Mouse (Mus musculus) lung, embryonic 14.5 days (tissue): ENCODE measurements at regions not wholly inside any gene's neighbourhood (a gene's known extent, or its start where the extent isn't known, plus 50 kb on each side); places are given as distances from the start of the nearest gene placed in this dataset.

Source experiments
- ATAC-seq: fragments of 200-750 bp; cut with Nextera tagmentation; 2 replicates; pipeline ENCODE4 v1.8.0; 2017; ENCODE audit warnings: mild to moderate bottlenecking, moderate TSS enrichment, moderate library complexity; ENCODE audit not compliant: insufficient read depth
- DNase-seq: peaks from one replicate; pipeline ENCODE4 v3.0.0-alpha.2; 2015
- H3K27ac ChIP-seq: fragments of 300-500 bp; sonication (generic); 2 replicates; pipeline ENCODE4 v1.5.1; 2014; ENCODE audit warnings: low read depth, mild to moderate bottlenecking, moderate library complexity
- H3K27me3 ChIP-seq: fragments of 300-500 bp; sonication (generic); 2 replicates; pipeline ENCODE4 v1.6.1; 2014; ENCODE audit warnings: low read length, control low read depth; ENCODE audit not compliant: insufficient read depth
- H3K36me3 ChIP-seq: fragments of 300-500 bp; sonication (generic); 2 replicates; pipeline ENCODE4 v1.6.1; 2014; ENCODE audit warnings: control low read depth; ENCODE audit not compliant: insufficient read depth
- H3K4me1 ChIP-seq: fragments of 300-500 bp; sonication (generic); 2 replicates; pipeline ENCODE4 v1.6.1; 2014; ENCODE audit warnings: antibody characterized with exemption, control low read depth; ENCODE audit not compliant: insufficient read depth
- H3K4me2 ChIP-seq: fragments of 300-500 bp; sonication (generic); 2 replicates; pipeline ENCODE4 v1.6.1; 2014; ENCODE audit warnings: mild to moderate bottlenecking
- H3K4me3 ChIP-seq: fragments of 300-500 bp; sonication (generic); 2 replicates; pipeline ENCODE4 v1.5.1; 2014; ENCODE audit warnings: low read depth, low read length
- H3K9ac ChIP-seq: fragments of 300-500 bp; sonication (generic); 2 replicates; pipeline ENCODE4 v1.6.1; 2014
- H3K9me3 ChIP-seq: fragments of 300-500 bp; sonication (generic); 2 replicates; pipeline ENCODE4 v1.6.1; 2016; ENCODE audit warnings: low read depth, low read length, control low read depth
- CTCF ChIP-seq: IDR thresholded peaks from 2 replicates; pipeline ENCODE4 v1.5.1; 2016; ENCODE audit warnings: antibody characterized with exemption, low read depth
- WGBS: fragments of 180-500 bp; shearing (Covaris S2); extraction: QIAGEN DNeasy Blood & Tissue Kit; methylation state at CpG from one replicate; pipeline ENCODE4 v1.1.7; 2014; 5-methylcytosine and 5-hydroxymethylcytosine counted together

DNA sequence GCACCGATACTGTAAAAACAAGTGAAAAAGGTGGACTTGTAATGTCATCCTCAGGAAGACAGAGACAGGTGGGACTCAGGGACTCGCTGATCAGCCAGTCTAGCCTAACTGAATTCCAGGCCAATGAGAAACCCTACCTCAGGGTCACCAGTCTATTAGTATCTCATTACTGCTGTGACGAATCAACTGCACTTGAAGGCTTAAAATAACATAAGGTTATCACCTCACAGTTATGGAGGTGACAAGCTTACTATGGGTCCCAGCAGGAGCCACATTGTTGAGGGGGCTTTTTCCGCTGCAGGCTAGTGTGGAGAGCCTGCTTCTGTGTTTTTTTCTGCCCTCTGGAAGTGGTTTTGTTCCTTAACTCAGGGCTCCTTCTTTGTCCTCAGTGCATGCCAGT is 72.2 kb upstream of the Abca1 start:
- no peak overlapping the region for H3K27ac ChIP-seq
- WGBS = 63% methylated on average over 4 of the region's 4 CpGs
- no peaks in the 10 kb centered on the region for H3K36me3 ChIP-seq
- DNase-seq (no peak), ATAC-seq (no peak)
- H3K9ac ChIP-seq = no peak overlapping the region
- TF ChIP-seq CTCF = no peak
- no peaks in the 10 kb centered on the region for H3K9me3 ChIP-seq
- H3K4me2 ChIP-seq = no peak overlapping the region
- no peak overlapping the region for H3K4me3 ChIP-seq
- H3K4me1 ChIP-seq = no peaks in the 10 kb centered on the region
- H3K27me3 ChIP-seq = no peaks in the 10 kb centered on the region

DNA sequence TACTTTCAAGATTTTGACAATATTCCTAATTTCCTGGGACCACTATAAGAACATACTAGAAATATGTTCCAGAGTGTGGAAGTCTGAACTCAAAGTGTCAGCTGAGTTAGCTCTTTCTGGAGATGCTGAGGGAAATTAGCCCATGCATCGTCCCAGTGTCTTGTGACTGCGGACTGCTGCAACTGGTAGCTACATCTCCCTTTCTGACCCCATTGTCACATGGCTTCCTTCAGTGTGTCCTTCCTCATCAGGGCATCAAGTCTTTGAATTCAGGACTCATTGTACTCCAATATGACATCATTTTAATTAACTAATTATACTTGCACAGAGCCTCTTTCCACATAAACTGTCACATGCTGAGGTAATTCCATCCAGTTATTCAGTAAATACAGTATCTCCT is 71.4 kb upstream of the Abca1 start:
- TF ChIP-seq CTCF = no peak
- Histone ChIP-seq H3K27ac (no peak overlapping the region), H3K4me3 (no peak overlapping the region), H3K4me1 (no peaks in the 10 kb centered on the region), H3K9me3 (no peaks in the 10 kb centered on the region), H3K9ac (no peak overlapping the region), H3K36me3 (no peaks in the 10 kb centered on the region), H3K27me3 (no peaks in the 10 kb centered on the region), H3K4me2 (no peak overlapping the region)
- WGBS = 82% methylated on average over 2 of the region's 2 CpGs
- ATAC-seq (no peak), DNase-seq (no peak)

DNA sequence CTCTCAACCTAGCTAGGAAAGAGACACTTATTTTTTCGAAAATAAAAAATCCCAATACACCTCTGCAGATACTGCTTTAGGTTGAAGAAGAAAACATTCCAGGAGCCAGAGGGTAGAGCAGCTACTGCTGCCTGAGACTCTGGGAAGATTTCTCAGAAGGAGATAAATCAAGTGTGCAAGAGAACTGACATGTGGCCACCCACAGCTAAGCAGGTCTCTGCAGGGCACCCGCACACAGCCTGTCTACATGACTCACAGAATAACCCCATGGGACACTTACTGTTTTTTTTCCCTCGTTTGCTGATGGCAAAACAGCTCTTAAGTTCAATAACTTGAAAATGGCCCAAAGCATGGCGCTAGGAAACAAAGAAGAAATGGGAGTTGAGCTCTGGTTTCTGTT is 68.7 kb upstream of the Abca1 start:
- Histone ChIP-seq H3K27ac (no peak overlapping the region), H3K36me3 (no peaks in the 10 kb centered on the region), H3K9ac (no peak overlapping the region), H3K27me3 (no peaks in the 10 kb centered on the region), H3K9me3 (no peaks in the 10 kb centered on the region), H3K4me3 (no peak overlapping the region), H3K4me2 (no peak overlapping the region), H3K4me1 (no peaks in the 10 kb centered on the region)
- no peak for DNase-seq
- no peak for TF ChIP-seq CTCF
- ATAC-seq = no peak
- 47% methylated on average over 4 of the region's 4 CpGs for WGBS

DNA sequence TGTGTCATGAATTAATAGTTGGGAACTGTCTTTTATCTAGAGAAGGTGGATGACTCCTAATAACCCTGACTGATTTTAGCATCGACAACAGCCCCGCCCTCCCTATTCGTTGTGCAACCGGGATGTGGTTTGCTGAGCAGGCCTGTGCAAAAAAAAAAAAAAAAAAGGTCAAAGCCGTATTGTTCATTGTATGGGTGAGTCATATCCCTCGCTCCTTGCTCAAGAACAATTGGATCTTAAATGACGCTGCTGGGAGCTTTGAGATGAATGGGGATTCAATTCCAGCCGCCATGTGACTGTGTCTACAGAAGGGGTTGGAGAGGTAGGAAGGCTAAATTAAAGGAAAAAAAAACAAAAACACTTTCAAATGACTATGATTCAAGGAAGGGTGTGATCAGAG is 68.1 kb upstream of the Abca1 start:
- Histone ChIP-seq H3K36me3 (no peaks in the 10 kb centered on the region), H3K9ac (no peak overlapping the region), H3K9me3 (no peaks in the 10 kb centered on the region), H3K4me1 (no peaks in the 10 kb centered on the region), H3K27me3 (no peaks in the 10 kb centered on the region), H3K4me3 (no peak overlapping the region), H3K27ac (no peak overlapping the region), H3K4me2 (no peak overlapping the region)
- WGBS = 67% methylated on average over 8 of the region's 8 CpGs
- DNase-seq (peak; percentile 45), ATAC-seq (no peak)
- no peak for TF ChIP-seq CTCF

DNA sequence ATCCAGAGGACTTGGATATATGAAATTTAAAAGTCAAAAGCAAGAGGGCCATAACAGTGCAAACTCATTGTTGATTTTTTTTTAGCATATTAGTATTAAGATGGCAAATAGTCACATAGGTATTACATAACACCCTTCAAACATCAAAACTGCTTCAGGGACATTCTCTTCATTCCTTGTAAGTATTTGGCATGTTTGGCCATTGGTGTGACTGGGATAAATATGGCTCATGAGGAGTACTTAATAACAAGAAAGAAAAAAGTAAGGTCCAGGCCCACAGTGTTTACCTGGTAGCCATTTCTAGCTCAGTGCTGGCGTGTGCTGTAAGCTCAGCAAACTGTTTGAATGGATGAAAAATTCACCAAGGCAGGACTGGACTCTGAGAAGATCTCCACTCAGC is 67.4 kb upstream of the Abca1 start:
- Histone ChIP-seq H3K4me1 (no peaks in the 10 kb centered on the region), H3K4me3 (no peak overlapping the region), H3K4me2 (no peak overlapping the region), H3K36me3 (no peaks in the 10 kb centered on the region), H3K27me3 (no peaks in the 10 kb centered on the region), H3K9ac (no peak overlapping the region), H3K27ac (no peak overlapping the region), H3K9me3 (no peaks in the 10 kb centered on the region)
- 67% methylated on average over 1 of the region's 1 CpGs for WGBS
- TF ChIP-seq CTCF = no peak
- DNase-seq = no peak
- no peak for ATAC-seq

DNA sequence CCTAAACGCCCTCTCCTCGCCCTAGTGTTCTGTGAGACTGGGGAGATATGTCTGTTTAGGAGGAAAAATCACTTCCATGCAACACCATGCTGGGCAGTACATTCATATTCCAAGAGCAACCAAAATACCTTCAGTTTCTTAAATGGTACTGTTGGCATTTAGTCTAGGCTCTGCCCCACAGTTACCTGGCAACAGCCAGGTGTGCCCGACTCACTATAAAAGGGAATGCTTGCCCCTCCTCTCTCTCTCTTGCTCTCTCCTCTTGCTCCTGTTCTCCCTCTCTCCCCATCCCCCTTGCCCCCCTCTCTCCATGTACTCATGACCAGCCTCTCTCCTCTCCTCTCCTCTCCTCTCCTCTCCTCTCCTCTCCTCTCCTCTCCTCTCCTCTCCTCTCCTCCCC is 66.7 kb upstream of the Abca1 start:
- Histone ChIP-seq H3K4me1 (no peaks in the 10 kb centered on the region), H3K4me3 (no peak overlapping the region), H3K27ac (no peak overlapping the region), H3K36me3 (no peaks in the 10 kb centered on the region), H3K9ac (no peak overlapping the region), H3K27me3 (no peaks in the 10 kb centered on the region), H3K4me2 (no peak overlapping the region), H3K9me3 (no peaks in the 10 kb centered on the region)
- WGBS = 69% methylated on average over 3 of the region's 3 CpGs
- no peak for DNase-seq
- no peak for TF ChIP-seq CTCF
- no peak for ATAC-seq

DNA sequence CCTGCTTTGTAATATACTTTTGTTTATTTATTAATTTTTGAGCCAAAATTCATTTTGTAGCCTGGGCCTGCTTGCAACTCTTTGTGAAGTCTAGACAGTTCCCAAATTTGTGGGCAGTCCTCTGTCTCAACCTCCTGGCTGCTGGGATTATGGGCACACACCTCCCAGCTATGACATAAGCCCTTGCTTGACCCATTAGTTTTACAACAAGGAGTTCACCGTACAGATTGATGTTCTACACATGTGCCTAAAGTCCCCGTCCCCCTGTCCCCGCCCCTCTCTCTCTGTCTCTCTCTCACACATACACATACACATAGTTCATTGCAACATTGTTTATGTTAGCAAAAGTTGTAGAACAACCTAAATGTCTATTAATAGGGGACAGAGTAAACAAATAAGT is 63.7 kb upstream of the Abca1 start:
- Histone ChIP-seq H3K4me3 (no peak overlapping the region), H3K36me3 (no peaks in the 10 kb centered on the region), H3K4me1 (peaks cover 8% of the 10 kb centered on the region; the same call in 1 of the 2 replicates), H3K9me3 (no peaks in the 10 kb centered on the region), H3K9ac (no peak overlapping the region), H3K27me3 (no peaks in the 10 kb centered on the region), H3K27ac (no peak overlapping the region), H3K4me2 (no peak overlapping the region)
- peak; percentile 5 for DNase-seq
- WGBS = 46% methylated on average over 3 of the region's 3 CpGs
- peak; percentile 18; the same call in 1 of the 2 replicates for ATAC-seq
- TF ChIP-seq CTCF = no peak

DNA sequence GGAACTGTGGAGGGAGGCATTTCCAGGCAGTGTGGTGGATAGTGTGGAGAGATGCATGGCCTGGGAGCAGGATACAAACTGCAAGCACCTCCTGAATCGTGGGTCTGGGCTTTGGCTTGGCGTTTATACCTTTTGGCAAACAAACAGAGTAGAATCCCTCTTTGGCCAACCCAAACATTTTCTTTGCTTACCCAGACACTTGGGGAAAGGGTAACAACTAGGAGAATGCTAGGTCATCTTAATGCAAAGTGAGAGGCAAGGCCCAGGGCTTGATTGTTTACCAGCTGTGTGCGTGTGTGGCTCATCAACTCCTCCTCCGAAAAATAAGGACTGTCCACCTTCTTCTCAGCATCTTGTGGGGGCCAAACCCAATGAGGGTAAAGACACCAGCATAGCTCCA is 61.1 kb upstream of the Abca1 start:
- Histone ChIP-seq H3K9ac (no peak overlapping the region), H3K4me1 (peaks cover 16% of the 10 kb centered on the region), H3K4me3 (no peak overlapping the region), H3K27me3 (no peaks in the 10 kb centered on the region), H3K27ac (no peak overlapping the region), H3K4me2 (no peak overlapping the region), H3K9me3 (no peaks in the 10 kb centered on the region), H3K36me3 (no peaks in the 10 kb centered on the region)
- WGBS = 61% methylated on average over 4 of the region's 4 CpGs
- ATAC-seq (no peak), DNase-seq (no peak)
- no peak for TF ChIP-seq CTCF
